Mouse (Mus musculus) lung, postnatal 0 days (tissue): ENCODE data around the gene Mc3r. TPM values are rescaled to one million over a fixed set of nuclear protein-coding genes. Genes with fewer than 3 reads are reported as not detected.
A peak's percentile ranks its signal among the peaks of the same experiment; 100 is the strongest.

ENCODE experiments used
- ATAC-seq: fragments of 200-750 bp; cut with Nextera tagmentation; 2 replicates; pipeline ENCODE4 v1.8.0; 2017; ENCODE audit warnings: moderate library complexity
- DNase-seq: peaks from one replicate; pipeline ENCODE4 v3.0.0-alpha.2; 2016; ENCODE audit warnings: low spot score
- H3K27ac ChIP-seq: fragments of 300-500 bp; sonication (generic); 2 replicates; pipeline ENCODE4 v1.5.1; 2014; ENCODE audit warnings: antibody characterized with exemption, mild to moderate bottlenecking, low read length, mixed read lengths
- H3K27me3 ChIP-seq: fragments of 300-500 bp; sonication (generic); replicated peaks from 2 replicates; pipeline ENCODE4 v1.6.1; 2014; ENCODE audit warnings: low read length, mixed read lengths; ENCODE audit not compliant: insufficient read depth
- H3K36me3 ChIP-seq: fragments of 300-500 bp; sonication (generic); 2 replicates; pipeline ENCODE4 v1.6.1; 2014; ENCODE audit warnings: low read length, mixed read lengths; ENCODE audit not compliant: insufficient read depth
- H3K4me1 ChIP-seq: fragments of 300-500 bp; sonication (generic); 2 replicates; pipeline ENCODE4 v1.6.1; 2014; ENCODE audit warnings: antibody characterized with exemption, low read depth, low read length, mixed read lengths; ENCODE audit not compliant: insufficient read depth
- H3K4me2 ChIP-seq: fragments of 300-500 bp; sonication (generic); replicated peaks from 2 replicates; pipeline ENCODE4 v1.6.1; 2014; ENCODE audit warnings: low read depth, mild to moderate bottlenecking, low read length, moderate library complexity, mixed read lengths
- H3K4me3 ChIP-seq: fragments of 300-500 bp; sonication (generic); 2 replicates; pipeline ENCODE4 v1.5.1; 2014; ENCODE audit warnings: low read depth, low read length
- H3K9ac ChIP-seq: fragments of 300-500 bp; sonication (generic); replicated peaks from 2 replicates; pipeline ENCODE4 v1.6.1; 2014; ENCODE audit warnings: low read depth, mild to moderate bottlenecking
- H3K9me3 ChIP-seq: fragments of 300-500 bp; sonication (generic); 2 replicates; pipeline ENCODE4 v1.6.1; 2016; ENCODE audit warnings: low read length, mixed read lengths
- CTCF ChIP-seq: IDR thresholded peaks from 2 replicates; pipeline ENCODE4 v1.5.1; 2016; ENCODE audit warnings: antibody characterized with exemption, mild to moderate bottlenecking
- EP300 ChIP-seq: IDR thresholded peaks from 2 replicates; pipeline ENCODE4 v1.6.1; 2016; ENCODE audit warnings: antibody characterized with exemption, mild to moderate bottlenecking, control low read depth
- WGBS: fragments of 180-500 bp; shearing (Covaris S2); extraction: QIAGEN DNeasy Blood & Tissue Kit; methylation state at CpG from one replicate; pipeline ENCODE4 v1.1.7; 2014; 5-methylcytosine and 5-hydroxymethylcytosine counted together
- polyA plus RNA-seq: library from polyadenylated mRNA; unstranded; fragments of >200 nt; fragmentation: Nextera tagmentation; extraction: Ambion mirVana; gene quantifications from 2 replicates; pipeline ENCODE4 v1.2.1, GENCODE M21; 2015

The Mc3r gene
- polyA plus RNA-seq, 1 experiment from 2014 or later: not detected

- ATAC-seq: no peak
Measured at GRCm38 (mm10) chr2:172223451-172224200, 24.7 kb upstream of the Mc3r start.

GRCm38 (mm10) chr2:172226945-172227344 is 21.3 kb upstream of the Mc3r start:
- DNase-seq (no peak), ATAC-seq (no peak)
- Histone ChIP-seq H3K4me1 (no peaks in the 10 kb centered on the region), H3K4me2 (no peak overlapping the region), H3K9me3 (no peaks in the 10 kb centered on the region), H3K9ac (no peak overlapping the region), H3K36me3 (no peaks in the 10 kb centered on the region), H3K4me3 (no peak overlapping the region), H3K27me3 (no peaks in the 10 kb centered on the region), H3K27ac (no peak overlapping the region)
- TF ChIP-seq EP300: no peak
- TF ChIP-seq CTCF: peak; percentile 59
- WGBS: 26% methylated on average over 7 of the region's 7 CpGs

More at GRCm38 (mm10) chr2:172223451-172224200, 24.7 kb upstream of the Mc3r start:
- no peaks in the 10 kb centered on the region for H3K36me3 ChIP-seq
- no peak overlapping the region for H3K9ac ChIP-seq
- no peak for TF ChIP-seq EP300
- no peak for TF ChIP-seq CTCF
- DNase-seq: no peak
- H3K9me3 ChIP-seq: no peaks in the 10 kb centered on the region
- WGBS: 75% methylated on average over 8 of the region's 8 CpGs
- no peak overlapping the region for H3K4me2 ChIP-seq
- no peaks in the 10 kb centered on the region for H3K27me3 ChIP-seq
- H3K4me1 ChIP-seq: no peaks in the 10 kb centered on the region
- H3K4me3 ChIP-seq: no peak overlapping the region
- no peak overlapping the region for H3K27ac ChIP-seq

- H3K9ac ChIP-seq: no peak overlapping the region
- ATAC-seq: no peak
- no peaks in the 10 kb centered on the region for H3K36me3 ChIP-seq
- no peak for DNase-seq
- H3K27me3 ChIP-seq: no peaks in the 10 kb centered on the region
- no peaks in the 10 kb centered on the region for H3K4me1 ChIP-seq
- TF ChIP-seq CTCF (peak; percentile 29; the same call in 1 of the 2 replicates), EP300 (no peak)
- no peak overlapping the region for H3K4me3 ChIP-seq
- H3K27ac ChIP-seq: no peak overlapping the region
- H3K4me2 ChIP-seq: no peak overlapping the region
- H3K9me3 ChIP-seq: no peaks in the 10 kb centered on the region
- WGBS: 89% methylated on average over 3 of the region's 3 CpGs
Measured at GRCm38 (mm10) chr2:172227808-172228207, 20.5 kb upstream of the Mc3r start.

- ATAC-seq (no peak), DNase-seq (no peak)
- H3K36me3 ChIP-seq: no peaks in the 10 kb centered on the region
- H3K27me3 ChIP-seq: no peaks in the 10 kb centered on the region
- no peak overlapping the region for H3K4me3 ChIP-seq
- no peak overlapping the region for H3K4me2 ChIP-seq
- TF ChIP-seq EP300 (no peak), CTCF (no peak)
- H3K27ac ChIP-seq: no peak overlapping the region
- H3K9me3 ChIP-seq: no peaks in the 10 kb centered on the region
- no peak overlapping the region for H3K9ac ChIP-seq
- 30% methylated on average over 3 of the region's 3 CpGs for WGBS
- no peaks in the 10 kb centered on the region for H3K4me1 ChIP-seq
Measured at GRCm38 (mm10) chr2:172229190-172229589, 19.1 kb upstream of the Mc3r start.

GRCm38 (mm10) chr2:172230126-172230525 is 18.2 kb upstream of the Mc3r start:
- no peaks in the 10 kb centered on the region for H3K27me3 ChIP-seq
- H3K9ac ChIP-seq: no peak overlapping the region
- no peaks in the 10 kb centered on the region for H3K9me3 ChIP-seq
- 49% methylated on average over 4 of the region's 4 CpGs for WGBS
- no peak for ATAC-seq
- DNase-seq: no peak
- TF ChIP-seq CTCF: no peak
- TF ChIP-seq EP300: no peak
- no peaks in the 10 kb centered on the region for H3K4me1 ChIP-seq
- no peaks in the 10 kb centered on the region for H3K36me3 ChIP-seq
- no peak overlapping the region for H3K4me3 ChIP-seq
- no peak overlapping the region for H3K4me2 ChIP-seq
- H3K27ac ChIP-seq: no peak overlapping the region

- Histone ChIP-seq H3K36me3 (no peaks in the 10 kb centered on the region), H3K4me1 (no peaks in the 10 kb centered on the region), H3K9me3 (no peaks in the 10 kb centered on the region), H3K4me3 (no peak overlapping the region), H3K4me2 (no peak overlapping the region), H3K27ac (no peak overlapping the region), H3K27me3 (no peaks in the 10 kb centered on the region), H3K9ac (no peak overlapping the region)
- ATAC-seq (no peak), DNase-seq (no peak)
- TF ChIP-seq EP300 (no peak), CTCF (no peak)
- 73% methylated on average over 5 of the region's 5 CpGs for WGBS
Measured at GRCm38 (mm10) chr2:172238220-172238619, 10.1 kb upstream of the Mc3r start.
